Mouse (Mus musculus): ENCODE data around the gene Prkce. TPM values are rescaled to one million over a fixed set of nuclear protein-coding genes. Genes with fewer than 3 reads are reported as not detected.
A peak's percentile ranks its signal among the peaks of the same experiment; 100 is the strongest.

Gene Prkce
- total RNA-seq, 2 experiments from 2014 or later = 273 to 281 TPM

- no peak for DNase-seq (ENCODE audit: extremely low spot score in 1 of 2, low spot score in 2 of 2)
- intact Hi-C loops (cut with DNase I) = no loop called here
These were observed 361.8 kb downstream of the Prkce start for GRCm38 (mm10) chr17:86529411-86529810.

GRCm38 (mm10) chr17:86531231-86531630 lies 363.6 kb downstream of the Prkce start:
- intact Hi-C loops (cut with DNase I) = no loop called here
- DNase-seq (ENCODE audit: extremely low spot score in 1 of 2, low spot score in 2 of 2) = no peak

- peak in 1 of 2 experiments; percentile 46 for DNase-seq (ENCODE audit: extremely low spot score in 1 of 2, low spot score in 2 of 2)
- intact Hi-C loops (cut with DNase I) = no loop called here
These were observed 365.4 kb downstream of the Prkce start for GRCm38 (mm10) chr17:86532783-86533548.

- intact Hi-C loops (cut with DNase I) = no loop called here
- no peak for DNase-seq (ENCODE audit: extremely low spot score in 1 of 2, low spot score in 2 of 2)
These were observed 365.9 kb downstream of the Prkce start for GRCm38 (mm10) chr17:86533549-86533851.

- DNase-seq (ENCODE audit: extremely low spot score in 1 of 2, low spot score in 2 of 2) = peak in 1 of 2 experiments; percentile 50
- intact Hi-C loops (cut with DNase I) = loop anchor here (2.0 to 5.0 kb wide), 2 partner anchors 217 to 368 kb away; partner anchors contain the start of gene Epas1
These were observed 367.5 kb downstream of the Prkce start for GRCm38 (mm10) chr17:86535096-86535495.

GRCm38 (mm10) chr17:86535827-86536656 lies 368.5 kb downstream of the Prkce start:
- DNase-seq (ENCODE audit: extremely low spot score in 1 of 2, low spot score in 2 of 2) = peak; percentile 86 to 87
- intact Hi-C loops (cut with DNase I) = loop anchor here (2.0 to 5.0 kb wide), 3 partner anchors 216 to 367 kb away; partner anchors contain the start of gene Epas1

- intact Hi-C loops (cut with DNase I) = loop anchor here (5.0 kb wide), 1 partner anchor 212 kb away; the partner anchor contains the start of gene Epas1
- DNase-seq (ENCODE audit: extremely low spot score in 1 of 2, low spot score in 2 of 2) = no peak
These were observed 372.4 kb downstream of the Prkce start for GRCm38 (mm10) chr17:86539881-86540430.

- DNase-seq (ENCODE audit: extremely low spot score in 1 of 2, low spot score in 2 of 2) = no peak
- intact Hi-C loops (cut with DNase I) = no loop called here
These were observed 378.9 kb downstream of the Prkce start for GRCm38 (mm10) chr17:86546529-86546928.

- DNase-seq (ENCODE audit: extremely low spot score in 1 of 2, low spot score in 2 of 2) = no peak
These were observed 381.5 kb downstream of the Prkce start for GRCm38 (mm10) chr17:86549128-86549527.

GRCm38 (mm10) chr17:86551561-86551960 lies 384.0 kb downstream of the Prkce start:
- intact Hi-C loops (cut with DNase I) = no loop called here
- no peak for DNase-seq (ENCODE audit: extremely low spot score in 1 of 2, low spot score in 2 of 2)

More at GRCm38 (mm10) chr17:86549128-86549527, 381.5 kb downstream of the Prkce start:
- intact Hi-C loops (cut with DNase I) = no loop called here

GRCm38 (mm10) chr17:86551995-86552394 lies 384.4 kb downstream of the Prkce start:
- intact Hi-C loops (cut with DNase I) = no loop called here
- DNase-seq (ENCODE audit: extremely low spot score in 1 of 2, low spot score in 2 of 2) = no peak

GRCm38 (mm10) chr17:86559206-86559891 lies 391.8 kb downstream of the Prkce start:
- DNase-seq (ENCODE audit: extremely low spot score in 1 of 2, low spot score in 2 of 2) = no peak
- intact Hi-C loops (cut with DNase I) = no loop called here

GRCm38 (mm10) chr17:86560499-86560898 lies 392.9 kb downstream of the Prkce start:
- intact Hi-C loops (cut with DNase I) = no loop called here
- no peak for DNase-seq (ENCODE audit: extremely low spot score in 1 of 2, low spot score in 2 of 2)

- intact Hi-C loops (cut with DNase I) = no loop called here
- no peak for DNase-seq (ENCODE audit: extremely low spot score in 1 of 2, low spot score in 2 of 2)
These were observed 402.9 kb downstream of the Prkce start for GRCm38 (mm10) chr17:86570491-86570890.

- intact Hi-C loops (cut with DNase I) = no loop called here
These were observed 403.7 kb downstream of the Prkce start for GRCm38 (mm10) chr17:86571266-86571665.

GRCm38 (mm10) chr17:86572136-86572535 lies 404.6 kb downstream of the Prkce start:
- intact Hi-C loops (cut with DNase I) = no loop called here
- no peak for DNase-seq (ENCODE audit: extremely low spot score in 1 of 2, low spot score in 2 of 2)

More at GRCm38 (mm10) chr17:86571266-86571665, 403.7 kb downstream of the Prkce start:
- no peak for DNase-seq (ENCODE audit: extremely low spot score in 1 of 2, low spot score in 2 of 2)

GRCm38 (mm10) chr17:86572576-86572975 lies 405.0 kb downstream of the Prkce start:
- DNase-seq (ENCODE audit: extremely low spot score in 1 of 2, low spot score in 2 of 2) = no peak
- intact Hi-C loops (cut with DNase I) = no loop called here

- intact Hi-C loops (cut with DNase I) = no loop called here
- no peak for DNase-seq (ENCODE audit: extremely low spot score in 1 of 2, low spot score in 2 of 2)
These were observed 406.1 kb downstream of the Prkce start for GRCm38 (mm10) chr17:86573596-86574248.
